Mouse (Mus musculus): ENCODE data around the gene Smap1. TPM values are rescaled to one million over a fixed set of nuclear protein-coding genes. Genes with fewer than 3 reads are reported as not detected.
"Not testable (repeated sequence)": the region's sequence is repeated elsewhere in the genome, so short reads cannot be mapped to it uniquely, and the experiment has no call there.

Smap1 gene
- 100 to 1,000 TPM; 192 to 197 TPM for total RNA-seq (2021)
- long read RNA-seq, transcript Smap1-201 (10 exons, 2,289 nt) = major isoform, 9 of 86 reads
- long read RNA-seq, partial matches to known transcripts = 10 of 86 reads
- long read RNA-seq, other reads (novel, unspliced or antisense) = 67 of 86 reads

- peak; percentile 71 to 82 for DNase-seq (ENCODE audit: low spot score in 2 of 2)
Observed at GRCm38 (mm10) chr1:23921711-23922529, at the start of gene Smap1. TSS of gene Smap1 (minus strand) at chr1:23922317.

- DNase-seq (ENCODE audit: low spot score in 2 of 2) = not testable (repeated sequence)
Observed at GRCm38 (mm10) chr1:23971159-23971558, 49.0 kb upstream of the Smap1 start.

GRCm38 (mm10) chr1:23968027-23968725 lies 46.1 kb upstream of the Smap1 start:
- no peak for DNase-seq (ENCODE audit: low spot score in 2 of 2)

DNA sequence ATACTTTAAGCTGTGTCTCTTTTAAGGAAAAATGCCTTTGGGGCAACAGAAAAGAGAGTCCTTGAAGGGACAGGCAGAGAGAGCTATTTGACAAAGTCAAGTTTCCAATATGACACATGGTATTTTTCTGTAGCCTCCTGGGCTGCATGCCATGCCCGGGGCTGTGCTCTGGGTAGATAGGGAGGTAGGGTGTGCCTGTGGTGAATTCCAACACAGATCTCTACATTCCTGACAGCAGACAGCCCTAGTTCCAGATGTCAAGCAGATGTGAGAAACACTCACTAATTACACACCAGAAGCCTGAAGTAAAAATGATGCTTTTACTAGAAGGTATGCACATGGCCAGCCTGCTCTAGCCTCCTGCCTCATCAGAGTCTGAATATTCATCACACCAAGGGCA lies 44.1 kb upstream of the Smap1 start:
- no peak for DNase-seq (ENCODE audit: low spot score in 2 of 2)

- DNase-seq (ENCODE audit: low spot score in 2 of 2) = no peak
Observed at GRCm38 (mm10) chr1:23959415-23959732, 37.3 kb upstream of the Smap1 start.

DNA sequence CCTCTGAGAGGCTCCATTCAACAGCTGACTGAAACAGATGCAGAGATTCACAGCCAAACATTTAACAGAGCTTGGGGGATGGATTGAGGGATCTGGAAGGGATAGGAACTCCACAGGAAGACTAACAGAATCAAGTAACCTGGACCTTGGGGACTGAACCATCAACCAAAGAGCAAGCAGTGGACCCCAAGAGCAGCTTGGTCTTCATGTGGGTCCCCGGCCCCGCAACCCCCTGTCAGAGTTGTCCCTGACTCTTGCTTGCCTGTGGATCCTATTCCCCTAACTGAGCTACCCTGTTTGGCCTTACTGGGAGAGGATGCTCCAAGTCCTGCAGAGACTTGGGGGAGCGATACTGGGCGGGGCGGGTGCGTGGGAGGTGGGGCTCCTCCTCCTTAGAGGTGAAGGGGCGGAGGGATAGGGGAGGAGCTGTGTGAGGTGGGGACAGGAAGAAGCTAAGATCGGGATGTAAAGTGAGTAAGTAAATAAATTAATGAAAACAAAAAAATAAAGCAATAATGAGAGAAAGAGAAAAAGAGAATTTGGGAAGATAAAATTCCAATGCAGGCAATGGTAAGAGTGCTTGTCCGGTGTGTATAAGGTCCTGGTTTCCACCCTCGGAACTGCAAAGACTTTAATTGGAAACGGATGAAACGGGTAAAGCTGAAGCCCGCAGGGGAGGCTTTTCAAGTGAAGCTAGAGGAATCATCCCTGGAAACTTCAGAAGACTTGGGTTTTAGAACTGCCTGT lies 36.7 kb upstream of the Smap1 start:
- no peak for DNase-seq (ENCODE audit: low spot score in 2 of 2)

GRCm38 (mm10) chr1:23958101-23958500 lies 36.0 kb upstream of the Smap1 start:
- DNase-seq (ENCODE audit: low spot score in 2 of 2) = no peak

GRCm38 (mm10) chr1:23955539-23955938 lies 33.4 kb upstream of the Smap1 start:
- DNase-seq (ENCODE audit: low spot score in 2 of 2) = no peak

DNA sequence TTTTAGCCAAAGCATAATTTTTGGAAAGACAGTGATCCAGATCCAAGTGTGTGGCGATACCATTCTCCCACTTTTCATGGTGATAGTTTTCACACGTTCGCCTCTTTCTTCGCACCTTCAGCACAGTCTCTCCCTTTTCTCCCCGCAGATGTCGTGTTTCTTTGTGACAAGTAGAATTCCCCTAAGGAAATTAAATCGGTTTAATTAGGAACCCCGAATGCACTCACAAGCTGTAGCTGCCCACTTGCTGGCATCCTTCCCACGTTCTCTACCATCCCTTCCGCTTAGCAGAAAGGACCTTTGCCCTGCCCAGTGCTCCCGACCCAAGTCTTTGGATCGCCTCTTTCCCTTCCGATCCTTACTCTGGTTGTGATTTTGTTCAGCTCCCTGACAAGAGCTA lies 31.8 kb upstream of the Smap1 start:
- no peak for DNase-seq (ENCODE audit: low spot score in 2 of 2)

DNA sequence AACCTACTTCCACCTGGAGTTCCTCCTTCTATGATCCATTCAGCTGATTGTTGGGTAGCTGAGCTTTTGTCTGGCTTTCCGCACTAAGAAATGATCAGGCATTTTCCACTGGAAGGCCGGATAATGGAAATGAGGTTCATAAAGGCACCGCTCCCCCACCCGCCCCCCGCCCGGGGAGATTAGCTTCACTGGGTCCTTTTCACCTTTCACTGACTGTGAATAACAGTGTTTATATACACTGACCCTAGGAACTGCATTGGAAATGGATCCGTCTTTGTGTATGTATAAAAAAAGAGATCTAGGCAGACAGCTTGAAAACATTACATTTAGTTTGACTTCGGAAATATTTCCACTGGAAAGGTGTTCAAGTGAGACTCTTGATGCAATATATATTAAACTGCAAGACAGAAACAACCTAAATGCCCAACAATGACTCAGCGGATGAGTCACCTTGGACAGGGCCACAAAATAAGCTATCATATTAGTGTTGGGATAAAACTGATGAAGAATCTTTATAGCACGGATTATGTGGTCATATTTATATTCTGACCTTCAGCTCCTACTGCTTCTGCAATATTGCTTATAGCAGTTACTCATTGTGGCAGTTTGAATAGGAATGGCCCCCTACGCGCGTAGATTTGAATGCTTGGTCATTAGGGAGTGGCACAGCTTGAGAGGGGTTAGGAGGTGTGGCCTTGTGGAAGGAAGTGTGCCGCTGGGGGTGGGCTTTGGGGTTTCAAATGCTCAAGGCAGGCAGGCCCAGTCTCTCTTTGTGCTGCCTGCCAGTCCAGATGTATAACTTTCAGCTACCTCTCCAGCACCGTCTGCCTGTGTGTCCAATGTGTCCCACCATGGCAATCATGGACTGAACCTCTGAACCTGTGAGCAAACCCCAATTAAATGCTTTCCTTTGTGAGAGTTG lies 26.9 kb upstream of the Smap1 start:
- DNase-seq (ENCODE audit: low spot score in 2 of 2) = no peak

GRCm38 (mm10) chr1:23948290-23948689 lies 26.2 kb upstream of the Smap1 start:
- DNase-seq (ENCODE audit: low spot score in 2 of 2) = no peak

DNA sequence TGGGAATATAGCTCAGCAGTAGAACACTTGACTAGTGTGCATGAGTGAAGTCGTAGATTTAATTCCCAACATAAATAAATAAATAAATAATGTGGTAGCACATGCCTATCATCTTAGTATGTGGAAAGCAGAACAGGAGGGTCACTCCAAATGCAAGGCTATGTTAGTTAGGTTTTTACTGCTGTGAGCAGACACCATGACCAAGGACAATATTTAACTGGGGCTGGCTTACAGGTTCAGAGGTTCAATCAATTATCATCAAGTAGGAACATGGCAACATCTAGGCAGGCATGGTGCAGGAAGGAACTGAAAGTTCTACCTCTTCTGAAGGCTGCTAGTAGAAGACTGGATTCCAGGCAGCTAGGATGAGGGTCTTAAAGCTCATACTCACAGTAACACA lies 22.0 kb upstream of the Smap1 start:
- no peak for DNase-seq (ENCODE audit: low spot score in 2 of 2)

DNA sequence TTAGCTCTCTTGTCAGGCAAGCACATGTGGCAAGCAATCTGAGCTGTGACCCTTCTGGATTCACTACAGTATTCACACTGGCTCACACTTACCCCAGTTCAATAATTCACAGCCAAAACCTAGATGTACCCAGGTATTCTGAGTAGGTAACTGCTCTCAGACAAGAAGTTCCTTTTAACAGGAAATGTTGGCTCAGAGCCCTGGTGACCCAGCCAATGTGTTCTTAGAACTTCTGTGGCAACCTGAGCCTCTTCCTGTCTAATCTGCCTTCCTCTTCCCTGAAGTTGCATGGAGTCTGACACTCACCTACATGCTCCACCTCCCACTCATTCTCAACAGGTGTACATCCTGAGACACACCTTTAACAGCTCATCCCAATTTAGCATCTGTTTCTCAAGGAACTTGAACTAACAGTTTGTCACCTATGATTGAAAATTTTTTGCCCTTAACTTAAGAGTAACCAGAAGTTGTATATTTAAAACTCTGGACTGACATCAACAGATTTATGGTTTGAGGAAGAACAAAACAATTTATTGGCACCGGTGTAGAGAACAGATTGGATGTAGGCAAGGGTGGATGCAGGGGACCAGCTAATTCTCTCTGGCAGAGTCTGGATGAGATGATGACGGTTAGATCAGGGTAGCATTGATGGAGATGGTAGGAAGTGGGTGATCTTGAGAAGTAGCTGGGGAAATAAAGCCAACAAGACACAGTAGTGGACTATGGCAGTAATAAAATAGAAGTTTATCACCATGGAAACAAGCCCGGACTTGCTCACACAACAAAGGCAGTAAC lies 21.2 kb upstream of the Smap1 start:
- DNase-seq (ENCODE audit: low spot score in 2 of 2) = no peak

- DNase-seq (ENCODE audit: low spot score in 2 of 2) = no peak
Observed at GRCm38 (mm10) chr1:23935408-23935762, 13.3 kb upstream of the Smap1 start.

- DNase-seq (ENCODE audit: low spot score in 2 of 2) = no peak
Observed at GRCm38 (mm10) chr1:23934669-23935407, 12.7 kb upstream of the Smap1 start.

DNA sequence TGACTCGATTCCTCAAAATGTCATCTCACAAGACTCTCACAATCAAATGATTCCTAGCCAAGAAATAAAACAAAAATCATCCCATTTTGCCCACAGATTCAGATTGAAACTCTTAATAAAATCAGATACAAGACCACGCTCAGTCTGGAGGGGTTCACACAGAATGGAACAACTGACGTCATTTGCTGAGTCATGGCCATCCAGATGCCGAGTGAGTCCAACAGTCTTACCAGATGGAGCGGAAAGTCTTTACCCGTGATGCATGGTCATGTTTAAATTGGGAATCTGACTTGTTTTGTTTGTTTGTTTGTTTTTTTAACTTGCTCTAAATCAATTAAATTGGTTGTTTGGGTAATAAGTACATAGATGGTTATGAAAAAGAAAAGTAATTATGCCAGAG lies 7.3 kb upstream of the Smap1 start:
- DNase-seq (ENCODE audit: low spot score in 2 of 2) = no peak

DNA sequence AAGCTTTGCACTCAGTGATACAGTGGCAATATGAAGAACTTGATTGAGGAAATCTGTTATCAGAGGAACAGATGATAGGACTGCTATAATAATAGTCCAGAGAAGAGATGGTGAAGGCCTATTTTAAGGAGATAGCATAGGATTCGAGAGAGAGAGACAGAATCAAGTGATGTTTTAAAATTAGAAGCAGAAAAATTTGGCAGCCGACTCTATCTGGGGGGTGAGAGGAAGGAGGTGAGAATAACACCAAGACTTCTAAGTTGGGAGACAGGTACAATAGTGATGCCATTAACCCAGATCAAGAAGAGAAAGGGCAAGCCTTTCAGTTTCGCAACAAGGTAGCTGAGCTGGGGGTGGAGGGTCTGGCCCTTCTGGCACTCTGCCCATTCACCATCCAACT lies 6.3 kb upstream of the Smap1 start:
- no peak for DNase-seq (ENCODE audit: low spot score in 2 of 2)

DNA sequence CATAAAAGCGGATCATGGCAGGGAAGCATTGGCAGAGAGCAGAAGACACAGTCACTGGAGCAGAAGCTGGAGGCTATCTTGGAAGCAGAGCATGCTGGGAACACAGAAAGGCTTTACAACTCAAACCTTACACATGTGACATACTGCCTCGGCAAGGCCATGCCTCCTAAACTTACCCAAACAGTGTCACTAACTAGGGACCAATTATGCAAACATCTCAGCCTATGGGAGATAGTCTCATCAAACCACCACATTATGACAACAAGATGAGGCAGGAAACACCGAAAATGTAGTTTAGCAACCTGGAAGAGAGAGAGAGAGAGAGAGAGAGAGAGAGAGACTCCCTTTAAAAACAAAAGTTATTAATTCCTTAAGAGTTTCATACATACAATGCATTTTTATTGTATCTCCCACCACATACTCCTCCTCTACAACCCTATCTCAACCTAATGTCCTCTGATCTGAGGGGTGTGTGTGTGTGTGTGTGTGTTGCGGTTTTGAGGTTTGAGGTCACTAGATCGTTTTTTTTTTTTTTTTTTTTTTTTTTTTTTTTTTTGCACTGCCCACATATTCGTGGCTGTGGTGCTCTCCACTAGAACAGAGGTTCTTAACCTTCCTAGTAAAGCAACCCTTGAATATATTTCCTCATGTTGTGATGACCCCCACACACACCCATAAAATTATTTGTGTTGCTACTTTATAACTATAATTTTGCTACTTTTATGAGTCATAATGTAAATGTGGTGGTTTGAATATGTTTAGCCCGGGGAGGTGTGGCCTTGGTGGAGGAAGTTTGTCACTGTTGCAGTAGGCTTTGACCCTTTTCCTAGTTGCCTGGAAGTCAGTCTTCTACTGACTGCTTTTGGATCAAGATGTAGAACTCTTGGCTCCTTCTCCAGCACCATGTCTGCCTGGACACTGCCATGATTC lies 1.9 kb upstream of the Smap1 start:
- no peak for DNase-seq (ENCODE audit: low spot score in 2 of 2)

Measured in layer of hippocampus, postnatal 10 days (tissue).